Mouse (Mus musculus) limb, embryonic 11.5 days (tissue): ENCODE data around the gene Ccnc. TPM values are rescaled to one million over a fixed set of nuclear protein-coding genes. Genes with fewer than 3 reads are reported as not detected.
A peak's percentile ranks its signal among the peaks of the same experiment; 100 is the strongest.

Experiments used
- ATAC-seq: fragments of 200-750 bp; cut with Nextera tagmentation; 2 replicates; pipeline ENCODE4 v1.8.0; 2017; ENCODE audit warnings: low read depth; ENCODE audit not compliant: insufficient number of reproducible peaks, low FRiP score, low TSS enrichment
- DNase-seq: peaks from one replicate; pipeline ENCODE4 v3.0.0-alpha.2; 2015; ENCODE audit warnings: low spot score
- H3K27ac ChIP-seq: fragments of 300-500 bp; sonication (generic); replicated peaks from 2 replicates; pipeline ENCODE4 v1.5.1; 2014; ENCODE audit warnings: low read depth, mild to moderate bottlenecking, low read length
- H3K27me3 ChIP-seq: fragments of 300-500 bp; sonication (generic); 2 replicates; pipeline ENCODE4 v1.6.1; 2014; ENCODE audit warnings: mild to moderate bottlenecking, low read length, mixed read lengths; ENCODE audit not compliant: control insufficient read depth, insufficient read depth
- H3K36me3 ChIP-seq: fragments of 300-500 bp; sonication (generic); 2 replicates; pipeline ENCODE4 v1.6.1; 2014; ENCODE audit warnings: mild to moderate bottlenecking, low read length, moderate library complexity, mixed read lengths; ENCODE audit not compliant: control insufficient read depth, insufficient read depth
- H3K4me1 ChIP-seq: fragments of 300-500 bp; sonication (generic); 2 replicates; pipeline ENCODE4 v1.6.1; 2014; ENCODE audit warnings: low read length, mixed read lengths; ENCODE audit not compliant: control insufficient read depth, insufficient read depth
- H3K4me2 ChIP-seq: fragments of 300-500 bp; sonication (generic); 2 replicates; pipeline ENCODE4 v1.6.1; 2014; ENCODE audit warnings: low read depth, mild to moderate bottlenecking, moderate library complexity; ENCODE audit not compliant: severe bottlenecking
- H3K4me3 ChIP-seq: fragments of 300-500 bp; sonication (generic); 2 replicates; pipeline ENCODE4 v1.5.1; 2014; ENCODE audit warnings: low read depth, low read length
- H3K9ac ChIP-seq: fragments of 300-500 bp; sonication (generic); 2 replicates; pipeline ENCODE4 v1.6.1; 2014; ENCODE audit warnings: mild to moderate bottlenecking, low read length
- H3K9me3 ChIP-seq: fragments of 300-500 bp; sonication (generic); 2 replicates; pipeline ENCODE4 v1.6.1; 2016; ENCODE audit warnings: low read length; ENCODE audit not compliant: control insufficient read depth
- WGBS: fragments of 180-500 bp; shearing (Covaris S2); extraction: QIAGEN DNeasy Blood & Tissue Kit; methylation state at CpG from one replicate; pipeline ENCODE4 v1.1.7; 2014; 5-methylcytosine and 5-hydroxymethylcytosine counted together
- polyA plus RNA-seq: library from polyadenylated mRNA; unstranded; fragments of >200 nt; fragmentation: Nextera tagmentation; extraction: Ambion mirVana; gene quantifications from 2 replicates; pipeline ENCODE4 v1.2.1, GENCODE M21; 2014

Ccnc gene
- polyA plus RNA-seq, 1 experiment from 2014 or later: 47.8 TPM

GRCm38 (mm10) chr4:21758860-21759259 is 31.4 kb downstream of the Ccnc start:
- DNase-seq: no peak
- no peak for ATAC-seq
- Histone ChIP-seq H3K36me3 (peaks cover 4% of the 10 kb centered on the region; the same call in 1 of the 2 replicates), H3K27ac (no peak overlapping the region), H3K9me3 (no peaks in the 10 kb centered on the region), H3K4me2 (no peak overlapping the region), H3K9ac (no peak overlapping the region), H3K27me3 (no peaks in the 10 kb centered on the region), H3K4me1 (no peaks in the 10 kb centered on the region), H3K4me3 (no peak overlapping the region)
- 36% methylated on average over 1 of the region's 1 CpGs for WGBS

DNA sequence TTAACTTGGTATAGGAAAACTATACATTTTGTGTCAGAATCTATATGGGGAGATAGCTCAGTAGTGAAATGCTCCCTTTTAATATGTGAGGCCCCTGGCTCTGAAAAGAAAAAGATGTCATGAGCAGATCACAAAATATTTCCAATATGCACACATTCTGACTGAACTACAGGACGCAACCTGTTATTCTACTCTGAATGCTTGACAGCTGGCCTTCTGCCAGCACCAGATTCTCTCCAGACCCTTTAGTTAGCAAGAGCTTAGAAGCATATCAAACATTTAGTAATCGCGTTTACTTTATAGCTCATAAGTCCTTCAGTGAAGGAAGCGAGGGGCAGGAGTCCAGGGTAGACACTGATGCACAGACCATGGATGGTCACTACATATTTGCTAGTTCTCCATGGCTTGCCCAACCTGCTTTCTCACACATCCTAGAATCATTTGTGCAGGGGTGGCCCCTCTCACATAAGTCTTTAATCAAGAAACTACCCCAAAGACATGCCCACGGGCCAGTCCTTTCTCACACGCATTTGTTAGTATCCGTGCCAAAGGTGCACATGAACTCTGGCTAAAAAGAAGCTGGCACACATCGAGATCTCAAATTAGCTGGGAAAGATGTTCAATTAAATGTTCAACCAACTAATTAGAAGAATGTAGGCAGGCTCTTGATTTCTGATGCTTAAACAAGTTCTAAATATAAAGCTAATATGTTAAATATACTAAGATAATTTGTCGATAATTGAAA is 34.1 kb downstream of the Ccnc start:
- H3K27me3 ChIP-seq: no peaks in the 10 kb centered on the region
- whole genome bisulfite sequencing: 91% methylated on average over 9 of the region's 9 CpGs
- no peak for ATAC-seq
- H3K9me3 ChIP-seq: no peaks in the 10 kb centered on the region
- no peak overlapping the region for H3K9ac ChIP-seq
- no peak for DNase-seq
- H3K4me1 ChIP-seq: no peaks in the 10 kb centered on the region
- no peak overlapping the region for H3K4me3 ChIP-seq
- peaks cover 4% of the 10 kb centered on the region; the same call in 1 of the 2 replicates for H3K36me3 ChIP-seq
- H3K4me2 ChIP-seq: no peak overlapping the region
- H3K27ac ChIP-seq: no peak overlapping the region

GRCm38 (mm10) chr4:21763827-21764226 is 36.3 kb downstream of the Ccnc start:
- Histone ChIP-seq H3K36me3 (peaks cover 4% of the 10 kb centered on the region; the same call in 1 of the 2 replicates), H3K4me2 (no peak overlapping the region), H3K27ac (no peak overlapping the region), H3K9me3 (no peaks in the 10 kb centered on the region), H3K4me1 (no peaks in the 10 kb centered on the region), H3K27me3 (no peaks in the 10 kb centered on the region), H3K9ac (no peak overlapping the region), H3K4me3 (no peak overlapping the region)
- DNase-seq (no peak), ATAC-seq (no peak)
- 84% methylated on average over 4 of the region's 4 CpGs for WGBS

- 27% methylated on average over 14 of the region's 14 CpGs for WGBS
- DNase-seq (no peak), ATAC-seq (peak; percentile 17; the same call in 1 of the 2 replicates)
- H3K27me3 ChIP-seq: no peaks in the 10 kb centered on the region
- no peaks in the 10 kb centered on the region for H3K36me3 ChIP-seq
- H3K27ac ChIP-seq: no peak overlapping the region
- peak overlapping the region; percentile 67 for H3K4me2 ChIP-seq
- H3K4me3 ChIP-seq: peak overlapping the region; percentile 61
- H3K9ac ChIP-seq: peak overlapping the region; percentile 57
- H3K9me3 ChIP-seq: no peaks in the 10 kb centered on the region
- H3K4me1 ChIP-seq: no peaks in the 10 kb centered on the region
Observed at GRCm38 (mm10) chr4:21766171-21766862, 38.8 kb downstream of the Ccnc start.

- H3K4me3 ChIP-seq: peak within 1 kb of the TSS; percentile 61
- peak within 1 kb of the TSS; percentile 57 for H3K9ac ChIP-seq
- H3K36me3 ChIP-seq: no peaks in the 10 kb centered on the region
- ATAC-seq (peak; percentile 70; the same call in 1 of the 2 replicates), DNase-seq (peak; percentile 80)
- peak within 1 kb of the TSS; percentile 67 for H3K4me2 ChIP-seq
- WGBS: 2% methylated on average over 17 of the region's 17 CpGs
- H3K27me3 ChIP-seq: no peaks in the 10 kb centered on the region
- no peaks in the 10 kb centered on the region for H3K4me1 ChIP-seq
- no peaks in the 10 kb centered on the region for H3K9me3 ChIP-seq
- no peak within 1 kb of the TSS for H3K27ac ChIP-seq
Observed at GRCm38 (mm10) chr4:21766863-21767304, 39.4 kb downstream of the Ccnc start, which contains the start of the genes Usp45 and Tstd3. Usp45 (plus strand) TSS chr4:21767156. Tstd3 (minus strand) TSS chr4:21767212.

DNA sequence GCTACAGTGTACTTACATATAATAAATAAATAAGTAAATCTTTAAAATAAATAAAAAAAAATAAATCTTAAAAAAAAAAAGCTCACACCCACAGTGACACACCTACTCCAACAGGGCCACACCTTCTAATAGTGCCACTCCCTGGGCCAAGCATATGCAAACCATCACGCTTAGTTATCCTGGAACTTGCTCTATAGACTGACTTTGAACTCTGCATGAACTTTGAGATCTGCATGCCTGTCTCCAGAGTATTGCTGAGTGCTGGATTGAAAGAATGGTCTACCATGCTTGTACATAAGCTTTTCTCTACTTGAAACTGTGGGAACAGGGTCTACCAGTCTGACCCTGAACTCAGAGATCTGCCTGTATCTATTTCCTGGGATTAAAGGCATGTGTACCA is 43.6 kb downstream of the Ccnc start:
- H3K9ac ChIP-seq: no peak overlapping the region
- no peaks in the 10 kb centered on the region for H3K9me3 ChIP-seq
- H3K4me3 ChIP-seq: no peak overlapping the region
- ATAC-seq (no peak), DNase-seq (no peak)
- H3K27ac ChIP-seq: no peak overlapping the region
- no peaks in the 10 kb centered on the region for H3K4me1 ChIP-seq
- no peaks in the 10 kb centered on the region for H3K36me3 ChIP-seq
- 94% methylated on average over 1 of the region's 1 CpGs for WGBS
- no peaks in the 10 kb centered on the region for H3K27me3 ChIP-seq
- H3K4me2 ChIP-seq: no peak overlapping the region

- ATAC-seq (no peak), DNase-seq (no peak)
- Histone ChIP-seq H3K4me1 (no peaks in the 10 kb centered on the region), H3K9ac (no peak overlapping the region), H3K9me3 (no peaks in the 10 kb centered on the region), H3K36me3 (no peaks in the 10 kb centered on the region), H3K4me3 (no peak overlapping the region), H3K27me3 (no peaks in the 10 kb centered on the region), H3K27ac (no peak overlapping the region), H3K4me2 (no peak overlapping the region)
- 98% methylated on average over 1 of the region's 1 CpGs for WGBS
Observed at GRCm38 (mm10) chr4:21772306-21772705, 44.8 kb downstream of the Ccnc start.

DNA sequence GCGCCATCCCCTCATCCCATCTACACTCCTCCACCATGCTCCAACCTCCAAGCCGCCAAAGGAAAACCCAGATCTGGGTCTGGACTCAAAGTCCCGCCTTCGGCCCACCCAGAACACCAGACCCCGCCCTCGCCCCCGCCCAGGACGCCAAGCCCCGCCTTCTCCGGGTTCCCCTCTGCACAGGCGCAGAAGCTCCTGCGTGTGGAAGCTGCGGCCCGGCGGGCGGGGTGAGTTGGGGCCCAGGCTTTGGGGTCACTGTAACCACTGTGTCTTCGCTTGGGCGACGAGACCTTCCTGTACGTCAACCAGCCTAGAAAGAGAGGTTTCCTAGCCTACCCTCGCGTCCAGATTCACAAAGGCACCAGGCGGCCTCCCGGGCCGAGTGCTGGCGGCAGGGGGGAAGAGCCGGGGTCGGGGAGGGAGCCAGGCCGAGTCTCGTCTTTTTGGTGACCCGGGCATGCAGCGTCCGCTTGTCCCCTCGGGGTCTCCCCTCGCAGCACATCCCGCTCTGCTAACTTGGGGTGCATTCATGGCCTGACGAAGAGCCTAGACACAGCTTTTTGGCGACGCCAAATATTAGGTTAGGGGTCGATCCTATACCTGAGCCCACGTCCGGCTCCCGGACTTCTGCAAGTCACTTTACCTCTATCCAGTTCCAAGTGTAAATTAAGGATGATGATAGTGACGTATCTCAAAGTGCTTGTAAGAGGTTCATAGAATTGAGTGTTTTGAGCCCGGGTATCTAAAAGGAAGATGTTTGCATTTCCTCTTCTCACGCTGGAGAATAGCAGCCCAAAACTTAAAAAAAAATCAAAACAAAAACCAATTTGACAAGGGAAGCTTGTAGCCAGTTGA is 48.8 kb downstream of the Ccnc start:
- DNase-seq (peak; percentile 95), ATAC-seq (peak; percentile 93)
- Histone ChIP-seq H3K27me3 (no peaks in the 10 kb centered on the region), H3K4me3 (peak overlapping the region; percentile 81), H3K9ac (peak overlapping the region; percentile 62), H3K9me3 (no peaks in the 10 kb centered on the region), H3K27ac (no peak overlapping the region), H3K4me1 (no peaks in the 10 kb centered on the region), H3K36me3 (no peaks in the 10 kb centered on the region), H3K4me2 (peak overlapping the region; percentile 65)
- WGBS: under 1% methylated on average over 45 of the region's 46 CpGs
